In genomic region chr6:119218591-119218990, GRCm38 (mm10) we compare ENCODE assay signal across 26 mouse cellular contexts. TPM values are rescaled to one million over a fixed set of nuclear protein-coding genes. Genes with fewer than 3 reads are reported as not detected.
DNase-seq lines count a peak whose midpoint lies in the region; TF ChIP-seq lines count a peak whose summit lies in the region.
"Had no signal": no experiment of that assay in that cellular context is flagged by ENCODE, and none has a peak within 500 bp of the region (broad histone marks: within the 10 kb centered on the region; RNA-seq: fewer than 3 reads in every experiment).

No protein-coding gene starts in this region.

- DNase-seq in heart, embryonic 10.5 days (ENCODE audit: low spot score) = no peak
- DNase-seq in heart, postnatal 36 days = no peak
- peak in 1 of 2 experiments; percentile 6 for DNase-seq in layer of hippocampus, adult 2 months (ENCODE audit: low spot score in 2 of 2)
- no peak for DNase-seq in layer of hippocampus, adult 8-10 months (ENCODE audit: low spot score in 2 of 2)
- DNase-seq in testis, postnatal 10 days (ENCODE audit: low spot score) = peak; percentile 23
- no peak for DNase-seq in testis, postnatal 14 days (ENCODE audit: low spot score)
- peak; percentile 37 for DNase-seq in MN1 (ENCODE audit: low spot score)
- no peak for DNase-seq in limb, embryonic 10.5 days (ENCODE audit: low spot score)
- DNase-seq: adrenal gland, adult 2 months; B cell, adult 2 months; cerebellum, adult 11 months; forebrain, postnatal 0 days; gastrocnemius, adult 2 months; gastrocnemius, postnatal 14 days; heart, adult 18-20 months; heart, postnatal 14 days had no signal

- no peaks in the 10 kb centered on the region for H3K9me3 ChIP-seq in heart, embryonic 10.5 days
- no peaks in the 10 kb centered on the region for H3K9me3 ChIP-seq in limb, embryonic 10.5 days (replicated peaks)
- H3K9me3 ChIP-seq: embryonic facial prominence, embryonic 12.5 days; embryonic facial prominence, embryonic 15.5 days; G1E; heart, embryonic 15.5 days; hindbrain, embryonic 12.5 days; hindbrain, embryonic 15.5 days had no signal

- no peak for TF ChIP-seq CTCF in layer of hippocampus, adult 2 months (conservative IDR thresholded peaks at IDR 0.05)

- no peak overlapping the region for H3K4me3 ChIP-seq in heart, embryonic 10.5 days
- no peak overlapping the region for H3K4me3 ChIP-seq in layer of hippocampus, adult 2 months
- no peak overlapping the region for H3K4me3 ChIP-seq in limb, embryonic 10.5 days
- H3K4me3 ChIP-seq: embryonic facial prominence, embryonic 12.5 days; embryonic facial prominence, embryonic 15.5 days; gastrocnemius, adult 2 months; heart, embryonic 15.5 days; hindbrain, embryonic 12.5 days; hindbrain, embryonic 15.5 days had no signal

- peaks cover 10% of the 10 kb centered on the region; the same call in 1 of the 2 replicates for H3K36me3 ChIP-seq in heart, embryonic 10.5 days
- peaks cover 25% of the 10 kb centered on the region for H3K36me3 ChIP-seq in limb, embryonic 10.5 days
- H3K36me3 ChIP-seq: heart, embryonic 15.5 days had no signal

- intact Hi-C loops in heart, postnatal 36 days (cut with DNase I) = no loop called here

- no peaks in the 10 kb centered on the region for H3K27me3 ChIP-seq in heart, embryonic 10.5 days (ENCODE audit: insufficient read depth, poor library complexity, severe bottlenecking)
- no peaks in the 10 kb centered on the region for H3K27me3 ChIP-seq in limb, embryonic 10.5 days (ENCODE audit: low read depth, poor library complexity, severe bottlenecking)
- H3K27me3 ChIP-seq: CH12.LX; embryonic facial prominence, embryonic 12.5 days; embryonic facial prominence, embryonic 15.5 days; heart, embryonic 15.5 days; hindbrain, embryonic 12.5 days; hindbrain, embryonic 15.5 days had no signal

- peak overlapping the region; percentile 10; the same call in 1 of the 2 replicates for H3K27ac ChIP-seq in heart, embryonic 10.5 days
- 0 out of 2 replicates have a peak overlapping the region, but pooled peaks have one; percentile 25 for H3K27ac ChIP-seq in layer of hippocampus, adult 2 months
- no peak overlapping the region for H3K27ac ChIP-seq in limb, embryonic 10.5 days
- H3K27ac ChIP-seq: embryonic facial prominence, embryonic 12.5 days; embryonic facial prominence, embryonic 15.5 days; gastrocnemius, adult 2 months; hindbrain, embryonic 12.5 days; hindbrain, embryonic 15.5 days had no signal

- peaks cover 55% of the 10 kb centered on the region for H3K4me1 ChIP-seq in heart, embryonic 10.5 days
- H3K4me1 ChIP-seq in limb, embryonic 10.5 days = no peaks in the 10 kb centered on the region
- H3K4me1 ChIP-seq: embryonic facial prominence, embryonic 12.5 days; embryonic facial prominence, embryonic 15.5 days; hindbrain, embryonic 12.5 days had no signal

- WGBS in heart, embryonic 10.5 days = 76% methylated on average over 5 of the region's 5 CpGs
- 94% methylated on average over 5 of the region's 5 CpGs for WGBS in limb, embryonic 10.5 days

RNA-seq across cellular contexts. Expression of gene Cacna2d4, which starts 17.7 kb away (rescaled TPM):
- polyA plus RNA-seq in heart, embryonic 10.5 days (2016; fragmentation: Nextera tagmentation; extraction: Ambion mirVana) = not detected in 2 replicates
- not detected for total RNA-seq in heart, postnatal 36 days (2021)
- total RNA-seq in layer of hippocampus, adult 2 months (2021) = 1 to 10 TPM; 1.8 to 1.9 TPM
- total RNA-seq in layer of hippocampus, adult 8-10 months (2022) = 1 to 10 TPM in 3 of 4 experiments, under 1 TPM in 1; 0.93 to 3.8 (median 2.7) TPM
- polyA plus RNA-seq in limb, embryonic 10.5 days (2016; fragmentation: Nextera tagmentation; extraction: Ambion mirVana) = not detected in 2 replicates
- total RNA-seq: adrenal gland, adult 2 months; adrenal gland, postnatal 14 days; heart, adult 18-20 months had no signal
- polyA plus RNA-seq: embryonic facial prominence, embryonic 12.5 days; G1E; heart, embryonic 11.5 days; heart, embryonic 15.5 days had no signal

RNA-seq across cellular contexts. Expression of gene Cacna1c, which starts 22.4 kb away (rescaled TPM):
- polyA plus RNA-seq in heart, embryonic 10.5 days (2016; fragmentation: Nextera tagmentation; extraction: Ambion mirVana) = 31.3 and 57.0 TPM in 2 replicates
- 100 to 1,000 TPM; 199 to 208 TPM for total RNA-seq in heart, postnatal 36 days (2021)
- 10 to 100 TPM; 86.4 to 90.0 TPM for total RNA-seq in layer of hippocampus, adult 2 months (2021)
- 10 to 100 TPM; 67.6 to 88.2 (median 75.8) TPM for total RNA-seq in layer of hippocampus, adult 8-10 months (2022)
- polyA plus RNA-seq in limb, embryonic 10.5 days (2016; fragmentation: Nextera tagmentation; extraction: Ambion mirVana) = 5.7 and 10.2 TPM in 2 replicates
- total RNA-seq: hematopoietic stem cell, adult 5-6 weeks had no signal
- polyA plus RNA-seq: G1E had no signal

RNA-seq across cellular contexts. Expression of gene Dcp1b, which starts 43.5 kb away (rescaled TPM):
- polyA plus RNA-seq in heart, embryonic 10.5 days (2016; fragmentation: Nextera tagmentation; extraction: Ambion mirVana) = 8.1 and 10.4 TPM in 2 replicates
- total RNA-seq in heart, postnatal 36 days (2021) = 1 to 10 TPM; 2.8 to 3.2 TPM
- 10 to 100 TPM; 18.6 to 21.2 TPM for total RNA-seq in layer of hippocampus, adult 2 months (2021)
- 10 to 100 TPM; 18.7 to 25.1 (median 19.6) TPM for total RNA-seq in layer of hippocampus, adult 8-10 months (2022)
- 5.7 and 8.9 TPM in 2 replicates for polyA plus RNA-seq in limb, embryonic 10.5 days (2016; fragmentation: Nextera tagmentation; extraction: Ambion mirVana)

Comparison
In these comparisons a context has a peak if more than half of its experiments do, and no peak if none do; other contexts are left out.
1. DNase-seq: peak in testis, postnatal 10 days (single experiment) and MN1 (single experiment); none in heart, embryonic 10.5 days (single experiment), heart, postnatal 36 days (0 of 2), layer of hippocampus, adult 8-10 months (0 of 2), testis, postnatal 14 days (single experiment) and limb, embryonic 10.5 days (single experiment).
2. RNA of gene Dcp1b, which starts 43.5 kb away (total RNA-seq): 18.6 to 21.2 TPM in layer of hippocampus, adult 2 months and 18.7 to 25.1 TPM in layer of hippocampus, adult 8-10 months; 2.8 to 3.2 TPM in heart, postnatal 36 days; every median in the first group is over 4 times any median in the second.